Mouse (Mus musculus): ENCODE measurements around the gene Hacd2.

DNA sequence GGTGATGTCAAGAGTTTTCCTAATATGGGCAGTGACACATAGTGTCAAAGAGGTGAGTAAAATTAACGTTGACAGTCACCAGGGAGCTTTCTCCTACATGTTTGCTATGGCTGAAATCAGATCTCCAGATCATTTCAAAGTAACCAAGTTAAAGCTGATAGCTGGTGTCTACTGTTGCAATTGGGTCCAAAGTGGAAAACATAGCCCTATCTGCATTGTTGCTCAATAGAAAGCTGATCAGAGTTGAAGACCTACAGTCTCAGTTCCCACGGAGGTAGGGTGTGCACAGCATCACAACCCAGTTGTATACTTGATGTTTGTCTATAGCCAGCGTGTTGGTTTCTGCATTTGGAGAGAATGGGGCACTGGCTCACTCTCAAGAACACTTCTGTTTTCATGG is 53.4 kb downstream of the Hacd2 start:
- TF ChIP-seq POLR2A (IDR thresholded peaks at IDR 0.05; ENCODE audit: borderline replicate concordance, control insufficient read depth, low read depth, low read length) (no peak), CTCF (IDR thresholded peaks at IDR 0.05; ENCODE audit: control insufficient read depth, insufficient read depth, low read length) (no peak)
